In genomic region chr14:12459700-12460099, GRCm38 (mm10) we compare ENCODE assay signal across 17 mouse cellular contexts.
A peak's percentile ranks its signal among the peaks of the same experiment; 100 is the strongest.
DNase-seq lines count a peak whose midpoint lies in the region; ATAC-seq lines count a peak whose summit lies in the region.
"Had no signal": no experiment of that assay in that cellular context is flagged by ENCODE, and none has a peak within 500 bp of the region (broad histone marks: within the 10 kb centered on the region; RNA-seq: fewer than 3 reads in every experiment).

No protein-coding gene starts in this region.

- 42% methylated on average over 7 of the region's 7 CpGs for WGBS in forebrain, embryonic 14.5 days
- WGBS in forebrain, embryonic 10.5 days, result 59% methylated on average over 7 of the region's 7 CpGs

- no peak overlapping the region for H3K4me2 ChIP-seq in forebrain, embryonic 14.5 days (ENCODE audit: low read length)
- H3K4me2 ChIP-seq: heart, embryonic 11.5 days; liver, embryonic 12.5 days; neural tube, embryonic 12.5 days had no signal

- no peak overlapping the region for H3K9ac ChIP-seq in forebrain, embryonic 14.5 days (ENCODE audit: low read length)
- H3K9ac ChIP-seq: liver, embryonic 12.5 days; neural tube, embryonic 12.5 days had no signal

- peaks cover 5% of the 10 kb centered on the region; the same call in 1 of the 2 replicates for H3K4me1 ChIP-seq in forebrain, embryonic 14.5 days (ENCODE audit: control insufficient read depth, insufficient read depth, low read length)
- peaks cover 9% of the 10 kb centered on the region; the same call in 1 of the 2 replicates for H3K4me1 ChIP-seq in forebrain, embryonic 10.5 days
- H3K4me1 ChIP-seq: liver, embryonic 12.5 days had no signal

- no peaks in the 10 kb centered on the region for H3K27me3 ChIP-seq in forebrain, embryonic 14.5 days (replicated peaks; ENCODE audit: control insufficient read depth, insufficient read depth, low read length)
- H3K27me3 ChIP-seq in forebrain, embryonic 10.5 days (ENCODE audit: poor library complexity, severe bottlenecking), result no peaks in the 10 kb centered on the region; the same call in none of the 2 replicates
- H3K27me3 ChIP-seq: liver, embryonic 12.5 days; neural tube, embryonic 12.5 days had no signal

- H3K9me3 ChIP-seq in forebrain, embryonic 14.5 days (replicated peaks; ENCODE audit: control insufficient read depth, low read length), result no peaks in the 10 kb centered on the region
- no peaks in the 10 kb centered on the region for H3K9me3 ChIP-seq in forebrain, embryonic 10.5 days
- H3K9me3 ChIP-seq: G1E; liver, embryonic 12.5 days; neural tube, embryonic 12.5 days had no signal

- no peaks in the 10 kb centered on the region for H3K36me3 ChIP-seq in forebrain, embryonic 14.5 days (ENCODE audit: control insufficient read depth, insufficient read depth, low read length)
- no peaks in the 10 kb centered on the region for H3K36me3 ChIP-seq in forebrain, embryonic 10.5 days (replicated peaks)
- H3K36me3 ChIP-seq: G1E; liver, embryonic 12.5 days; neural tube, embryonic 12.5 days had no signal

- H3K27ac ChIP-seq in forebrain, embryonic 14.5 days (ENCODE audit: low read depth, low read length), result no peak overlapping the region
- no peak overlapping the region for H3K27ac ChIP-seq in forebrain, embryonic 10.5 days
- H3K27ac ChIP-seq: liver, embryonic 12.5 days; neural tube, embryonic 12.5 days had no signal

- DNase-seq in forebrain, embryonic 14.5 days (ENCODE audit: low spot score), result peak; percentile 69
- DNase-seq in forebrain, embryonic 10.5 days (ENCODE audit: extremely low spot score, low spot score), result no peak
- peak; percentile 30 to 43 for DNase-seq in layer of hippocampus, postnatal 10 days (ENCODE audit: low spot score in 2 of 2)
- no peak for DNase-seq in layer of hippocampus, postnatal 25 days (ENCODE audit: extremely low spot score in 1 of 2, low spot score in 1 of 2)
- DNase-seq in right cerebral cortex, adult 18-20 months, result peak; percentile 33
- DNase-seq in right cerebral cortex, postnatal 25 days, result no peak
- DNase-seq in right cerebral cortex, postnatal 4 days, result peak; percentile 11
- DNase-seq: adrenal gland, adult 8-10 months; gastrocnemius, postnatal 36 days; heart, postnatal 36 days; kidney, adult 11 months; kidney, postnatal 25 days; thymus, adult 2 months had no signal

- ATAC-seq in forebrain, embryonic 14.5 days, result peak; percentile 65; the same call in 1 of the 2 replicates
- ATAC-seq: liver, embryonic 12.5 days had no signal

- no peak overlapping the region for H3K4me3 ChIP-seq in forebrain, embryonic 14.5 days (ENCODE audit: low read depth, low read length)
- no peak overlapping the region for H3K4me3 ChIP-seq in forebrain, embryonic 10.5 days
- H3K4me3 ChIP-seq: liver, embryonic 12.5 days; neural tube, embryonic 12.5 days had no signal

Comparison
In these comparisons a context has a peak if more than half of its experiments do, and no peak if none do; other contexts are left out.
1. DNase-seq: peak in forebrain, embryonic 14.5 days (single experiment), layer of hippocampus, postnatal 10 days (2 of 2), right cerebral cortex, adult 18-20 months (single experiment) and right cerebral cortex, postnatal 4 days (single experiment); none in forebrain, embryonic 10.5 days (single experiment), layer of hippocampus, postnatal 25 days (0 of 2) and right cerebral cortex, postnatal 25 days (single experiment).